Mouse (Mus musculus): ENCODE data around the gene Angptl6. TPM values are rescaled to one million over a fixed set of nuclear protein-coding genes. Genes with fewer than 3 reads are reported as not detected.

Angptl6 gene
- 2.5 TPM for total RNA-seq (2023)

GRCm38 (mm10) chr9:20879097-20879792 is at the start of gene Angptl6:
Gene Angptl6, minus strand, starts transcription at chr9:20879727.

GRCm38 (mm10) chr9:20898511-20899073 is 19.1 kb upstream of the Angptl6 start, which contains the start of gene Eif3g:
Gene Eif3g, minus strand, starts transcription at chr9:20898623.

GRCm38 (mm10) chr9:20887704-20888385 is 8.3 kb upstream of the Angptl6 start, which contains the start of gene Ppan:
Gene Ppan, plus strand, starts transcription at chr9:20888175.

GRCm38 (mm10) chr9:20868448-20869001 is 11.0 kb downstream of the Angptl6 start, which contains the start of gene A230050P20Rik:
Gene A230050P20Rik, plus strand, starts transcription at chr9:20868642.

Other genes starting within 250 kb of the Angptl6 start
- gene Ubl5, start 236.8 kb downstream of the Angptl6 start, total RNA-seq (2023), result 344 TPM
- 107 TPM for gene Fbxl12, start 235.0 kb downstream of the Angptl6 start, total RNA-seq (2023)
- gene Pin1, start 227.6 kb downstream of the Angptl6 start, total RNA-seq (2023), result 20.4 TPM
- not detected for gene Olfm2, start 133.4 kb downstream of the Angptl6 start, total RNA-seq (2023)
- 0.12 TPM for gene Col5a3, start 64.7 kb downstream of the Angptl6 start, total RNA-seq (2023)
- not detected for gene Rdh8, start 61.2 kb downstream of the Angptl6 start, total RNA-seq (2023)
- gene A230050P20Rik, start 11.1 kb downstream of the Angptl6 start, total RNA-seq (2023), result 51.6 TPM
- gene Ppan, start 8.4 kb upstream of the Angptl6 start, total RNA-seq (2023), result 87.1 TPM
- 188 TPM for gene Eif3g, start 18.9 kb upstream of the Angptl6 start, total RNA-seq (2023)
- gene Dnmt1, start 80.2 kb upstream of the Angptl6 start, total RNA-seq (2023), result 82.3 TPM
- gene S1pr2, start 97.1 kb upstream of the Angptl6 start, total RNA-seq (2023), result 4.7 TPM
- 53.2 TPM for gene Mrpl4, start 123.0 kb upstream of the Angptl6 start, total RNA-seq (2023)
- 19.5 TPM for gene Icam1, start 136.3 kb upstream of the Angptl6 start, total RNA-seq (2023)
- gene Icam4, start 149.6 kb upstream of the Angptl6 start, total RNA-seq (2023), result not detected
- gene Icam5, start 152.3 kb upstream of the Angptl6 start, total RNA-seq (2023), result 0.18 TPM
- gene Zglp1, start 187.4 kb upstream of the Angptl6 start, total RNA-seq (2023), result not detected
- gene Gm49373, start 193.4 kb upstream of the Angptl6 start, total RNA-seq (2023), result 0.83 TPM
- 27.6 TPM for gene Fdx1l, start 193.9 kb upstream of the Angptl6 start, total RNA-seq (2023)
- gene Gm38431, start 212.3 kb upstream of the Angptl6 start, total RNA-seq (2023), result 9.4 TPM
- 112 TPM for gene Raver1, start 212.3 kb upstream of the Angptl6 start, total RNA-seq (2023)

All from CD4-positive naive resting alpha-beta T cell, adult 57 days (primary cell).